Mouse (Mus musculus): ENCODE measurements around the gene Dgkb. TPM values are rescaled to one million over a fixed set of nuclear protein-coding genes. Genes with fewer than 3 reads are reported as not detected.

The Dgkb gene
- total and polyA plus RNA-seq, 3 experiments: not detected

DNA sequence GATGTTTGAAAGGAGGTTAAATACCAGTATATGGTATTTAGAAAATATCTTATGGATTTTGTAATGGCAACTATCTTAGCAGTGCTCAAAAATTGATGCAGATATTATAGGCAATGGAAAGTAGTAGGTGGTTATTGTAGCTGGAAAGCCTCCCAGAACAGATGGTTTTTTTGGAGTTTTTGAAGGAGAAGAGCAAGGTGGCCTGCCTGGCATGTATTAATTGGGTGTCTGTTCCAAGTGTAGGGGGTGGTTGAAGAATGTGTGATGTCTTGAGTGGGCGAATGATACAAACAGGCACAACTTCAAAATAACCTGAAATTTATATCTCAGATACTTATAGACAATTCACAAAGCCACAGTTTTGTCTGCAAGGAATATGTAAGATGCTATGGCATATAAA, 538.9 kb downstream of the Dgkb start:
- dilution Hi-C loops (cut with MboI; ENCODE audit: extremely low pct_ligation_motif_present, extremely low pct_unique_long_range_greater_than_20kb, low sequenced_read_pairs): no loop called here
- in situ Hi-C loops (cut with MboI; ENCODE audit: low pct_ligation_motif_present, low pct_unique_long_range_greater_than_20kb, low sequenced_read_pairs): no loop called here
- Histone ChIP-seq H3K36me3 (replicated peaks in 1 of 2; ENCODE audit: control insufficient read depth in 1 of 2, insufficient read depth in 1 of 2, low read length in 1 of 2) (no peaks in the 10 kb centered on the region), H3K9me3 (replicated peaks; ENCODE audit: low read length) (no peaks in the 10 kb centered on the region), H3K27ac (ENCODE audit: insufficient read depth, low read depth) (no peak overlapping the region), H3K27me3 (replicated peaks) (no peaks in the 10 kb centered on the region), H3K4me2 (ENCODE audit: insufficient read depth, low read depth, poor library complexity, severe bottlenecking) (no peak overlapping the region), H3K4me3 (replicated peaks in 1 of 3; ENCODE audit: low read depth in 2 of 3, low read length in 2 of 3, poor library complexity in 1 of 3) (no peak overlapping the region), H3K9ac (ENCODE audit: insufficient read depth, low read depth) (no peak overlapping the region), H3K79me2 (replicated peaks; ENCODE audit: control insufficient read depth, extremely low read depth, insufficient read depth, poor library complexity, severe bottlenecking) (no peaks in the 10 kb centered on the region), H3K4me1 (ENCODE audit: control insufficient read depth in 1 of 2, insufficient read depth in 2 of 2) (no peaks in the 10 kb centered on the region)
- TF ChIP-seq KAT2A (IDR thresholded peaks at IDR 0.05; ENCODE audit: insufficient replicate concordance, low read length): no peak
- no peak for TF ChIP-seq TBP (conservative IDR thresholded peaks at IDR 0.05; ENCODE audit: low read depth, low read length)
- TF ChIP-seq E2F4 (IDR thresholded peaks at IDR 0.05; ENCODE audit: insufficient replicate concordance, low read depth, low read length): no peak
- no peak for TF ChIP-seq JUND (conservative IDR thresholded peaks at IDR 0.05; ENCODE audit: low read depth, low read length)
- TF ChIP-seq MAX (IDR thresholded peaks at IDR 0.05; ENCODE audit: low read length): no peak
- no peak for DNase-seq (ENCODE audit: extremely low read depth)

DNA sequence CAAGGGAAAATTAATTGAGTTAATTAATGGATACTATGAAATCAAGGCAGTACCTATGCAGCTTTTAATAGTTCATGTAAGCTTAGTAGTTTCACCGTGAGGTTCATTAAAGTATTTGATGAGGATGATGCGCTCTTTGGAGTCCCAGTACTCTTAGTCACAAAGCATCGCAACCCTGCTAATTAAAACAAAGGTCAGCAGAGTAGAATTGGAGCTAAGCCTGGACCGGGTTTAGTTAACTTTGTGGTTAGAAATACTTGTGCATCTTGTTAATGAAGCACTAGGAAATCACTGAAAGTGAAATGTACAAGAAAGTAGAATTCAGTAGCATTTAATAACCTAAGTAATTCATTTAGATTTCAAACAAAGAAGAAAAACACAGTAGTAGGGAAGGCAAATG, 544.0 kb downstream of the Dgkb start:
- Histone ChIP-seq H3K27ac (ENCODE audit: insufficient read depth, low read depth) (no peak overlapping the region), H3K9me3 (replicated peaks; ENCODE audit: low read length) (no peaks in the 10 kb centered on the region), H3K9ac (ENCODE audit: insufficient read depth, low read depth) (no peak overlapping the region), H3K4me2 (ENCODE audit: insufficient read depth, low read depth, poor library complexity, severe bottlenecking) (no peak overlapping the region), H3K4me1 (ENCODE audit: control insufficient read depth in 1 of 2, insufficient read depth in 2 of 2) (no peaks in the 10 kb centered on the region), H3K79me2 (replicated peaks; ENCODE audit: control insufficient read depth, extremely low read depth, insufficient read depth, poor library complexity, severe bottlenecking) (no peaks in the 10 kb centered on the region), H3K36me3 (replicated peaks in 1 of 2; ENCODE audit: control insufficient read depth in 1 of 2, insufficient read depth in 1 of 2, low read length in 1 of 2) (no peaks in the 10 kb centered on the region), H3K4me3 (replicated peaks in 1 of 3; ENCODE audit: low read depth in 2 of 3, low read length in 2 of 3, poor library complexity in 1 of 3) (no peak overlapping the region), H3K27me3 (replicated peaks) (no peaks in the 10 kb centered on the region)
- DNase-seq (ENCODE audit: extremely low read depth): no peak
- dilution Hi-C loops (cut with MboI; ENCODE audit: extremely low pct_ligation_motif_present, extremely low pct_unique_long_range_greater_than_20kb, low sequenced_read_pairs) (no loop called here), in situ Hi-C loops (cut with MboI; ENCODE audit: low pct_ligation_motif_present, low pct_unique_long_range_greater_than_20kb, low sequenced_read_pairs) (no loop called here)
- no peak for TF ChIP-seq JUN (IDR thresholded peaks at IDR 0.05; ENCODE audit: insufficient read depth, low read depth, low read length)
- TF ChIP-seq MAZ (IDR thresholded peaks at IDR 0.05; ENCODE audit: low read depth, low read length): no peak
- TF ChIP-seq POLR2A (IDR thresholded peaks at IDR 0.05; ENCODE audit: low read depth, low read length): no peak
- TF ChIP-seq USF1 (IDR thresholded peaks at IDR 0.05; ENCODE audit: low read depth, low read length): no peak
- TF ChIP-seq BHLHE40 (IDR thresholded peaks at IDR 0.05; ENCODE audit: low read depth, low read length): no peak
- no peak for TF ChIP-seq GABPA (IDR thresholded peaks at IDR 0.05; ENCODE audit: insufficient replicate concordance, low read depth, low read length)
- TF ChIP-seq ZKSCAN1 (IDR thresholded peaks at IDR 0.05; ENCODE audit: borderline replicate concordance, low read depth, low read length): no peak
- TF ChIP-seq ETS1 (conservative IDR thresholded peaks at IDR 0.05; ENCODE audit: low read depth, low read length): no peak
- no peak for TF ChIP-seq TBP (conservative IDR thresholded peaks at IDR 0.05; ENCODE audit: low read depth, low read length)
- no peak for TF ChIP-seq MXI1 (IDR thresholded peaks at IDR 0.05; ENCODE audit: low read depth, low read length)
- TF ChIP-seq SIN3A (IDR thresholded peaks at IDR 0.05; ENCODE audit: low read length): no peak
- TF ChIP-seq MYC (IDR thresholded peaks at IDR 0.05; ENCODE audit: low read depth, low read length): no peak
- TF ChIP-seq USF2 (conservative IDR thresholded peaks at IDR 0.05; ENCODE audit: low read depth, low read length): no peak
